Mouse (Mus musculus) lung, postnatal 14 days (tissue): ENCODE measurements around the gene Gm4884.
"Not testable (repeated sequence)": the region's sequence is repeated elsewhere in the genome, so short reads cannot be mapped to it uniquely, and the experiment has no call there.

Source experiments
- DNase-seq: peaks from one replicate; pipeline ENCODE4 v3.0.0; 2021

The Gm4884 gene

DNA sequence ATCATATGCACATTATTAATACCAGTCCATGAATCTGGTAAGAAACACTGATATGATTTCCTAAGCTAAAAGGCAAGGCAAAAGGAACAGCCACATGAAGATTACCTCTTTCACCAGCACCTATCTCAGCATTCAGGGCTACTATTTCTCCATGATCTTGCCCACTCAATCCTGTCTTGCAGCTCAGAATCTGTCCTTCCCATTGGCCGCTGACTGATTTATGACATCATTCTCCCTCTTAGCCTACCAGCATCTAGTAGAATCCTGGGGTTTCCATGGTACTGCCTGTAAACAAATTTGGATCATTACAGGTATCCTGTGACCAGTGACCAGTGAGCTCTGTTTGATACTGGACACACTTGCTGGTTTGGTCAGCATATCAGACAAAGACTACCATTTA, at the start of gene Gm4884:
Gm4884 (plus strand) TSS at position 301 of the 400 bp plus-strand sequence.
- DNase-seq: not testable (repeated sequence)

DNA sequence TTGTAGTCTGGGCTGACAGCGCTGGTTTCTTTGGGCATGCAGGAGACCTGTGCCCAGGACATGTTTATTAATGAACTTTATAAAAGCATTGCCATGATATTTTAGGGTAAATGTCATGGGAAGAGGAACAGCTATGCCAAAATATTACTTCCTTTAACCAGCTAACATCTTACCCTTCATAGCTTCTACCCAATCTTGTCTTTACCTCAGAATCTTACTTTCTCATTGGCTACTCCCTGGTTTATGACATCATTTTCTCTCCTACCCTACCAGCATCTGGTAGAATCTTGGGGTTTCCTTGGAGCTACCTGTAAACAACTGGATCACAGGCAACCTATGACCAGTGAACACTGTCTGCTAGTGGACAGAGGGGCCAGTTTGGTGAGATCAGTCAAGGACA, 45.3 kb upstream of the Gm4884 start, which contains the start of gene 4930433I11Rik:
4930433I11Rik (plus strand) TSS at position 301 of the 400 bp plus-strand sequence.
- no peak for DNase-seq

DNA sequence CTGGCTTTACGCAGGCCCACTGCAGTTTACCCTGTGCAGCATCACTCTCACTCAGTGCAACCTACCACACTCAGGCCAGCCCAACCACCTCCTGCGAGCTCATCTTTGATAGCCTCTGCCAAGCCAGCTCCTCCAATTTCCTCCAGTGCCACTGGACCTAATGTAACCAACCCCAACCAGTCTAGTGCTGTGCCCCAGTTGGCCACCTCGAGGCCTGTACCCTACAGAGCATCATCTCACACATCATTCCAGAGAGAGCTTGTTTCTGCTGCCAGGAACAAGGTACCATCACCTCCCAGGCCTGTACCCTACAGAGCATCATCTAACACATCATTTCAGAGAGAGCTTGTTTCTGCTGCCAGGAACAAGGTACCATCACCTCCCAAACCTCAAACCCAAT, 11.5 kb downstream of the Gm4884 start:
- DNase-seq: not testable (repeated sequence)
